Mouse (Mus musculus) gastrocnemius, postnatal 4 days (tissue): ENCODE data around the gene Adamts13. TPM values are rescaled to one million over a fixed set of nuclear protein-coding genes. Genes with fewer than 3 reads are reported as not detected.

Experiments used
- DNase-seq, 2 experiments: peaks; one replicate each; pipeline ENCODE4 v3.0.0; 2021 to 2022; ENCODE audit warnings: low spot score in 2 of 2, mixed read lengths in 2 of 2
- long read RNA-seq, 2 experiments: library from polyadenylated mRNA; stranded (forward); transcript quantifications; one replicate each; pipeline ENCODE4 v2.0.0; 2021
- total RNA-seq, 2 experiments: library from RNA; stranded (reverse); gene quantifications; 2 replicates each; pipeline ENCODE4 v1.2.3; 2021

Adamts13 gene
- total RNA-seq = under 1 TPM; 0.05 to 0.21 TPM
- long read RNA-seq, experiment 1, full-length matches to known transcripts = 1 of 1 reads
- long read RNA-seq, experiment 1, partial matches to known transcripts = 0 of 1 reads
- long read RNA-seq, experiment 1, other reads (novel, unspliced or antisense) = 0 of 1 reads
- long read RNA-seq, experiment 2 = 0 reads

DNA sequence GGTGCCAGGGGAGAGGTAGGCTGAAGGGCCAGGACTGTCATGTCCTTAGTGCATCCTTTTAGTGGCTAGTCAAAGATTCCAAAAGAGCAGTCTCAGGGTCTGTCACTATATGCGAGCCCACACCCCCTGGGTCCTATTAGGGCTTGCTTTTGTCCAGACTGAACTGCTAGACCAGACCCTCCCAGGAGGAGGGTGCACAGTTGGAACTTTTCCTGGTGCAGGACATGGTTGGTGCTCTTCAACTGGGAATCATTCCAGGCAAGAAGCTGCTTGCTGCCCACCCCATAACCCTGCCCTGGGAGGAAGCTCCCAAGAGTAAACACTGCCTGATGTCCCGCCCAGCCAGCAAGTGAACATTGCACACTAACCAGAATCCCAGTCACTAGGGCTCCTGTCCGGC, at the start of gene Adamts13:
TSS of gene Adamts13 (plus strand) at position 301 of the 400 bp plus-strand sequence.
- no peak for DNase-seq

DNA sequence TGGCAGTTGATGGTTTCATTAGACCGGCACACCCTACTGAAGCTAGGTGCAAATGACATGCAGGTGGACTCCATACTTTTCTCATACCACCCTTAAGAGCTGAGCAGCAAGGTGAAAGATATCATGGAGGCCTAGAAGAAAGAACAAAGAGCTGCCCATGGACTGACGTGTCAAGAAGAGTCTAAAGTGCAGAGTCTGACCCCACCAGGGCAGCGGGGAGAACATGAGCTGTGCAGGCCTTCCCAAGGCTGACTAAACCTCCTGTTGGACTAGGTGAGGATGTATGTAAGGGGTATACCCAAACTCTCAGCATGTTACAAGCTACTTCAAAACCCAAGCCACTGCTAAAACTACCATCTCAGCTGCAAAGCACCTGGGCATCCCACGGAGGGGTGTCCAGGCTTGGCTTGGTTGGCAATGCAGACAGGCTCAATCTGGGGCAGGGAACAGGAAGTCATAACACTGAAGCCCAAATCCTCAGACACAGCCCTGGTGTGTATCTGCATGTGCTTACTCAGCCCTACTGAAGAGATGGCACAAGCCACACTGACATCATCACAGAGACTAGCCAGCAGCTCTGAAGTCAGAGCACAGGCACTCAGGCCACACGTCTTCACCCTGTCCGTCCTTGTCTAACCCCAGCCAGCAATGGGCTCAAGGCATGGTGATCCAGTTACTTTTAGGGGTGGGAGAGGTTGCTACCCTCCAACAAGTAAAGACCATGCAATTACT, 45.3 kb upstream of the Adamts13 start:
- no peak for DNase-seq

DNA sequence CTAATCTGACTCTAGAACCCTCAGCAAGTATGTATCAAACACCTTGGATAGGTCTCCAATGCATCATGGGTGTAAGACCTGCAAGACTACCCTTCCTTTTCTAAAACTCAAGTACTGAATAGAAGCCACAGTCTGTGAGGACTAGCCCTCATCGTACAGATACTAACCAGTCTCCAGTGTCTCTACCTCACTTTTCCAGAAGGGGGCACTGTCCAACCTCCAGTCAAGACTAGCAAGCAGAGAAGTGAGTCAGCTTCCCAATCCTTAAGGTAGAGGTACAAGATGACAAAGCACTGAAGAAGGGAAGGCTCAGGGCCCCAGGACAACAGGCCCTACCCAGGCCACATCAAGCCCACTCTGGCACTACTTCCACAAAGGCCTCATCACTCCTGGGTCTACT, 42.8 kb upstream of the Adamts13 start:
- peak in 1 of 2 experiments; percentile 51 for DNase-seq

DNA sequence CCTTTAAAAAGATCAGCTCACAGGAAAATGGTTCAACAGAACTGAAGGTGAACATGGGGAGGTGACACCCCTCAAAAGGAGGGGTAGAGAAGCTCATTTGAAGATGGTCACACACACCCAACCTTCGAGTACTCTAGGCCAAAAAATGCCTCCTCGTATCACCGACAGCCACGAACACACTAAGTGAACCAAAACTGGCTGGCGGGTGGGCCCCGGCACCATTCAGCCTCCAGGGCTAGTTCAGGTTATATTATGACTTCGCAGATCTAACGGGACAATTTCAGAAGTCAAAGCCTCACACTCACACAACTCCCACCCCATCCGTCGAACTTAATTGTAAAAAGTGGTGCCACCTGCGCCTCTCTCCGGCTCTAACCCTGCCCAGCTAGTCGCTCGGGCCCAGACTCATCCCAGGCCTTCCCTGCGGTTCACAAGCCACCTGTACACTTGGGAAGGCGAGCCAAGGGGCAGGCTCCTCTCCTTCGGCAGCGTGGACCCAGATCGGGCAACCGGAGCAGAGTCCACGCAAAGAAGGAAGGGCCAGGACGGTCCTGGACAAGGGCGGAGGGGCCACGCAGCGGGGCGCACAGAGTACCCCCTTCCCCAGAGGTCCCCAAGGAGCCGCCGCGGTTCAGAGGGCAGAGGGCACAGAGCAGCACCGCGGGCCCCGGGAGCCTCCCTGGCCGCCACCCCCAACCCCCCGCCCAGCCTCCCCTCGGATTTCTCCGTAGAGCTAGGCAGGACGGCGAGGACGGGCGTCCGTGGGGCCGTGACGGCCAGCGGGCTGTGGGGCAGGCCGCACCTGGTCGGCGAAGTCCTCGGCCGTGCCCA, 40.5 kb upstream of the Adamts13 start:
- DNase-seq = peak in 1 of 2 experiments; percentile 53

DNA sequence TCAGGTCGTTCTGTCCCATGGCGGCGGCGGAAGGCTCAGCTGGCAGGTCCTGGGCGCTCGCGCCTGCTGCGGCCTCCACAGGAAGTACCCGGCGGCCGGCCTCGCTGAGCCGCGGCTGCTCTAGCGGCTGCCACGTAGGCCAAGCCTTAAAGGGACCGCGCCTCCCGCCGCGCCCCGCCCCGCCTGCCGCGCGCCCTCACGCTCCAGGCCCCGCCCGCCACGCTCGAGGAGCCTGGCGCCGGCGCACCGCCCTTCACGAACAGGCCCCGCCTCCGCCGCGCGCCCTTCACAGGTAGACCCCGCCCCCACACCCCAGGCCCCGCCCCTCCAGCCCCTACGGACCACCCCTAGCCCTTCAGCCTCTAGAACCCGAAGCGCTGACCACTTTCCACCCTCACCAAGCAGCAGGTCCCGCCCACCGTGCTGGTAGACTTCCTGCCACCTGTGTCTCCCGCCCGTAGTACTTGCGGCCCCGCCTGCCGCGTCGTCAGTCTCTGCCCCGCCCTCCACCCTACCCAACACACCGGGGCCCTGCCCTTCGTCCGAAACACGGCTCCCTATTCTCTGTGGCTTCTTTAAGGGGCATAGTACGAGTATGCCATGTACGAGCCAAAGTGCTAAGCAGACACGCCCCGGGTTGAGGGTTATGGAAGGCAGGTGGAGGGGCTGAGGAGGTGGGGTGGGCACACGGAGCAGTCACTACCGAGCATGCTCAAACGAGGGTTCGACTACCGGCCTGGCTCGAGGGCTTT, 39.7 kb upstream of the Adamts13 start, which contains the start of the genes Surf4 and Stkld1:
TSS of gene Surf4 (minus strand) at position 625 of the 752 bp plus-strand sequence.
TSS of gene Stkld1 (plus strand) at position 744 of the 752 bp plus-strand sequence.
- DNase-seq = peak; percentile 89 to 94

DNA sequence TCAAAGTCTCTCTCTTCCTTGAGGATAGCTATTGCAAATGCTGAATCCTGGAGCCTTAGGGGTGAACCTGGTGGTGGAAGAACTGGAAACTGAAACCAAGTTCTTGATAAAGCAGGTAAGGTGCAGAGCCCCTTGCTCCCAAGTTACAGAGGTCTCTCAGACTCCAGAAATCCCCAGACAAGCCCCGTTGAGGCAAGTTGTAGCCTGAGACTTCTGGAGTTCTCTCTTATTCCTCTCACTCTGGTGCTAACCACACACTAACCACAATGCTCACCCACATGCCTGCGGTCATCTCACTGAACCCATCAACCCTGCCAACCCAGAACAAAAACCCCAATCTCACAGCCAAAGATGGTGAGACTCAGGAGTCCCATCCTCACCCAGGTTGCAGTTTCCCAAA, 37.9 kb upstream of the Adamts13 start:
- DNase-seq = no peak

DNA sequence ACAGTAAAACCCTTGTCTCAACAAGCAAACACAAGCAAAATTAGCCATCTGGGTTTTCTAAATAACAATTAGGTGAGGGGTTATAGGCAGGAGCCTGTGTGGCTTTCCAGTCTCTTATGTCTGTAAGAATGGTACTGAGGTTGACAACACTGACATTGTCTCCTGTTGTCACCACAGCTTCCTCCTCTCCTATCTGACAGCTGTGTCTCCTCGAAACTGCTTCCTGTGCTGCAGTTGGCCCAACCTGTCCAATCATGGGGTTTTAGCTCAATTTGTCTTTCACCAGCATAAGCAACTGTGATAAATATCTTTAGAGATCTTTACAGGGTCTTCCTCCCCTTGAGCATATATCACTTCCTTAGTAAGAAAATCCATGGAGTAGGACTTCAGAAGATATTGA, 36.8 kb upstream of the Adamts13 start:
- no peak for DNase-seq

DNA sequence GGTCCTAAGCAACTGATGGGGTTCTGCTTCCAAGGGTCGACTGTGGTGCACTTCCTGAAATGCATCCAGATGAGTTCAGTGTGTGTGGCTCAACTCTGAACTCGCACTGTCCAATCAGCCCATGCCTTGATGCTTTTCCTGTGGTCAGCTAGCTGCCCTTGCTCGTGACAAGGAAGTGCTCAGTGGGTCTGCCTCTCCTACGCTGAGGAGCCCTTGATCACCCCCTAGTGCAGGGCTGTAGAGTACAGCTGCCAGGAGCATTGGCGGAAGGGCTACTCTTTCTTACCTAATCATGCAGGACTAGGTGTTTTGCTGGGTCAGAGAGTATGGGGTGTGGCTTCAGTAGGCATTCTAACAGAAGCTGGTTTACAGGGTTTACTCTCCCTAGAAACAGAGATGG, 31.7 kb upstream of the Adamts13 start:
- DNase-seq = no peak

DNA sequence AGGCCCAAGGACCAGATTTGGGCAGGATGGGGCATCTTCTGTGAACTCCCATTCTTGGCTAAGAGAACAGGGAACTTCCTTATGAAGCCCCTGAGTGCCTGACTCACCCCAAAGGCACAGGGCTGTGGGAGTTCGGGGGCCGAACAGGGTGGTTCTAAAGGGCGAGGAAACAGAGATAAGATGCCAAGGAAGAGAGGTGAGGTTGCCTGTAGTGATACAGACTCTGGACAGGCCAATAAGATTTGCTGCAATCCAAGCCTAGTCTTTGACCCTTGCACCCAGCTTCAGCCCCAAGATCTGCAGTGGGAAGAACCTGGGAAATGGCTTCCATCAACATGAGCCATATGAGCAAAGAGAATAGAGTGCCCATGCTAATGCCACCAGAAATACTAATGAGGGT, 30.0 kb upstream of the Adamts13 start:
- no peak for DNase-seq

DNA sequence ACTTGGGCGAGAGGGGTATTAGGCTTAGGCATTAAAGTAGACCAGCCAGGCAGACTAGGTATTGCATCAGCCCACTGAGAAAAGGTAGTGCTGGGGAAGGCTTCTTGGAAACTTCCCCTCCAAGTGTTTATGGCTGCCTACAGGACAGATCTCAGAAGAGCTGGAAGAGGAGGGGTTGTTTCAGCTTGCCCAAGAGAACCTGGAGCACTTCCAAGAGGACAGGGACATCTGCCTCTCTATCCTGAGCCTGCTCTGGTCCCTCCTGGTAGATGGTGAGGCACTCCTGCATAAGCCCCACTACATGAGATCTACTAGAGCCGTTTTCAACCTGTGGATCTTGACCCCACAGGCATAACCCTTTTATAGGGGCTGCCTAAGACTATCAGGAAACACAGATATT, 22.8 kb upstream of the Adamts13 start:
- DNase-seq = no peak

DNA sequence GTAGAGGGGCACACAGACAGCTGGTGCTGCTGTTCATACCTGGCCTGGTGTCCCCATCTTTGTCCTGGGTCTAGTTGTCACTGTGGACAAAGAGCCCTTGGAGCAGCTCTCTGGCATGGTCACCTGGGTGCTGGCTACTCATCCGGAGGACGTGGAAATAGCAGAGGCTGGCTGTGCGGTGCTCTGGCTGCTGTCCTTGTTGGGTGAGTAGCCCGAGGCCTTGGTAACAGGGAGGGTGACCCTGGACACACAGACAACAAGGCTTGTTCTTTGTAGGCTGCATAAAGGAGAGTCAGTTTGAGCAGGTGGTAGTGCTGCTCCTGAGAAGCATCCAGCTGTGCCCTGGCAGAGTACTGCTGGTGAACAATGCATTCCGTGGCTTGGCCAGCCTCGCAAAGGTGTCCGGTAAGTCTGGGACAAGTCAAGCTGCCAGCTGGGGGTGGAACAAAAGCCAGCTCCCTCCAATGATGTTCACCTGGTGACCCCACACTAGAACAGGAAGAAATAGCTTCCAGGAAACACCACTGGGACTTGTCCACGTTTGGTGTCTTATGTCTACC, 21.8 kb upstream of the Adamts13 start:
- DNase-seq = no peak

DNA sequence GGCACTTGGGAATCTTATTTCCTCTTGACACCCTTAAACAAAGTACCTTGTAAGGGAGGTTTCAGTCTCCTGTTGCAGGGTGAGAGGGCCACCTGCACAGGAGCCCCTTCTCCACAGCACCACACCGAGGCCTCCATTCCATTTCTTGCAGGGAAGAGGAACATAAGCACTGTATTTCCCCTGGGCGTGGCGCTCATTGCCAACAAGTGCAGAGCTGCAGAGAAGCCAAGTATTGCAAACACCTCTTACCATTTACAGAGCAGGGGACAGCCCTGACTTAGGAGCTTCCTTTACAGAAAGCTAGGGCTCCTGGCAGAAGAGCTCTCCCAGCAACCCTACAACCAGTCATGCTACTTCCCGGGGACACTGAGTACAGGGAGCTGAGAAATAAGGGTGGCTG, 21.0 kb upstream of the Adamts13 start:
- DNase-seq = no peak

DNA sequence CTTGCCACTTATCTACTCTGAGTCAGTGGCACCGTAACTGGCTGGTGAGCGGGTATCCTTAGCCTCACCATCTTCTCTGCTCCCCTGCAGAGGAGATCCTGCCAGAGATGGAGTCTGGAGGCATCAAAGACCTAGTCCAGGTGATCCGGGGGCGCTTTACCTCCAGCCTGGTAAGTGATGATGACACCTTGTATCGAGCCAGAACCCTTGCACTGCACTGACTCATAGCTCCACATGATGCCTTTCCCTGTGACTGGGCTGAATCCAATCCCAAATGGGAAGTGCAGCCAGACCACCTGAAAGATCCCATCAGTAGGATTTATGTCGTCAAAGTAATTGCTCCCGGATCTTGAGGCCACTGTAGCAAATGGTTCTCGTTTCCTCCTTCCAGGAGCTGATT, 20.4 kb upstream of the Adamts13 start:
- DNase-seq = no peak

DNA sequence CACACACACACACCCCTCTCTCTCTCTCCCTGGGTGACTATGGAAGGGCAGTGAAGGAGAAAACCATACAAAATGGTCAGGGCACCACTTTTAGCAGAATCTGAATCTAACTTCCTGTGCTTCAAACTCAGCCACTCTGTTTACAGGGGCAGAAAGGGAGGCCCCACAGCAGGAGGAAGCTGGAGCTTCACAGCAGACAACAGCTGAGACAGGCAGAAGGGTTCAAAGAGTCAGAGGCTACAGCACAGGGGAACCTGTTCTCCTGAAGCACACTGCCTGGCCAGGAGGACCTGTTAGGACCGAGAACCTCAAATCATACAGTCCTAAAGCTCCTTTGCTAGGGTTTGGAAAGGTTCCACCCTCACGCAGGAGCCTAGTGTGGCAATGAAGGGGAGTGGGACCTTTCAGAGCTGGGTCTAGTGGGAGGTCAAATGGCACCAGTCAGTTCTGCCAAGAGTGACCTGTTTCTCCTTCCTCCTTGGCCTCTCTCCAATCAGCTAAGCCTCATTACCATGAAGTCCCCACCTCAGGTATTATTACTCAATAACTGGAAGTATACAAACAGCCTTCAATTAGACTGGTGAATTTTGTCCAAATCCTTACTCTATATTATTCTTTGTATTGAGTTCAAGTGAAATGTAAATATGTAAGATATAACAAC, 18.4 kb upstream of the Adamts13 start:
- no peak for DNase-seq

DNA sequence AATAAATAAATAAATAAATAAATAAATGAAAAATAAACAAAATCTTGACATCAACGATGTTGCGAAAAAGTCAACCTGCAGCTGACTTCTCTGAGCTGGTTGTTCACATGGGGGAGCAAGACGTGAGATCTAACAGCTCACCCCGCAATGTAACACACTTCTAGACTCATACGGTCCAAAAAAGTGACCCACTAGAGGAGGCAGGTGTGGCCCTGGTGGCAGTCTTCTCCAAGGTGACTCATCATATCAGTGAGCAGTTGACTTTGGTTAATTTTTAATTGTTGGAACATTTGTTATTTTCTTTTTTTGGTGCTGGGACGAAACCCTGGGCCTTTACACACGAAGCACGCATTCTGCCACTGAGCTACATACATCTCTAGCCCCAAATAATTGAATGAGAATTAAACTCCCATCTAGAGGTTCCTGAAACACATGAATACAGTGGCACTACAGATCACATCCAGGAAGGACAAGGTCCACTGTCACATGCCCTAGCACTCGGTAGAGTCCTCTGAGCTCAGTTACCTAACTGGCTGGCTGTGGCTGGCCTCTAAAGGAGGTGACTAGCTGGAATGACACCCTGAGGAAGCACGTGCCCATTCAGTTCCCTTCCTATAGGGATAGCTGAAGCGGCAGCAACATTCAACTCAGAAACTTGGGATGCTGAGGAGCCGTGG, 16.3 kb upstream of the Adamts13 start:
- no peak for DNase-seq

DNA sequence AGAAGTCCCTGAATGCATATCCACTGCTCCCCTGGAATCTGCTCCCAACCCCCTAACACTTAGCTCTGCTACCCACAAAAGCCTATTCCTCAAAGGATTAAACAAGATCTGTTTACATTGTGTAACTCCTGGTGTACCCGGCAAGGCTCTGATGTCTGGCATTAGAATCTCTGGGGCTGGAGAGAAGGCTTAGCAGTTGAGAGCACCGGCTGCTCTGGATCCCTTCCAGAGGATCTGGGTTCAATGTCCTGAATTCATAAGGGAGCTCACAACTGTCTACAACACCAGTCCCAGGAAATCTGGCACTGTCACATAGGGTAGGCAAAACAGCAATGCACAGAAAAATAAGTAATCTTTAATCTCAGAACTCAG, 15.7 kb upstream of the Adamts13 start:
- no peak for DNase-seq

DNA sequence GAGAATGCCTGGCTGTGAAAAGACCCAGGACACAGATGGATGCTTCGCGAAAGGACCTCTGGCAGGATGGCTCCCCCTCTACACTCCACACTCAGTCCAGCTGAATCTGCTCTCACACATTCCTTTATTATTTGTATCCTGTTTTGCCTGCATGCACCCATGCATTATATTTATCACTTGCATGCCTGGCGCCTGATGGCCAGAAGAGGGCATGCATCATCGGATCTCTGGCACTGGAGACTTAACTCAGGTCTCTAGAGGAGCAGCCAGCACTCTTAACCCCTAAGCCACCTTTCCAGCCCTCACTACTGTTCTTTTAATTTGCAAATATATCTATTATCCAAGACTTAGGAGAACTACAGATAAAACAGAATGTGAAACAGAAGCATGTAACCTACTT, 12.5 kb upstream of the Adamts13 start:
- DNase-seq = no peak

DNA sequence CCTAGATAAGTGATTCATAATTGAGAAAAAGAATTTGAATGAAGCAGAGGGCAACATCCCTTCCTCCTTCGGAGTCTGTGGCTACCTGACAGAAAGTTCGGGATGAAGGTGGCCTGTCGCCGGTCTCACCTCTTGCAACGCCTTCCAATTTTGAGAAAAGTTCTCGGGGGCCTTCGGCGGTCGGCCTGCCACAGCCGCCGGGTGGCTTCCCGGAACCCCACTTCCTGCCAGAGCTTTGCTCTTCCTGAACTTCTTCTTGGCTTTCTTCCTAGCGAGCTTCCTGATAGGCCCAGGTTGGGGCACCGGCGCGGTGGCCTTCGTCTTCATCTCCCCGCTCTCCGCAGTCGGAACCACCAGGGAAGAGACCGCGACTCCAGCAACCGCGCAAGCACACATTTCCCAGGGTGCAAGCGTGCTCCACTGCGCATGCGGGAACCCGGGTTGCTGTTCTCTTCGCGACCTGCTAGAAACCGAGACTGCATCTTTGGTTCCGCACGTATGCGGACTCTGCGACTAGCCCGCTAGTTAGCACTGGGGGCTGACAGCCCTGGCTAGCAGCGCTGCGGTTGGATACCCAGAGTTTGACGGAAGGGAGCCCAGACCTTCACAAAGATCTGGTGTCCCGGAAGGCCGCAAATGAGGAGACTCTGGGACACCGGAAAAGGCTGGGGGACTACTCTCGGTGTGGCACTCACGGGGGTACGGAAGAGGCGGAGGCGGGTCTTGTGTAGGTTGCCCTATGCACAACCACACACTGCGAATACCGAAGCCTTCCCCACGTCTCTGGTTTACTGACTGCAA, 9.1 kb upstream of the Adamts13 start, which contains the start of gene Rexo4:
TSS of gene Rexo4 (minus strand) at position 464 of the 801 bp plus-strand sequence.
- DNase-seq = peak; percentile 87 to 97
